Comparison of ENCODE assay signal across 18 mouse cellular contexts in the genomic region with DNA sequence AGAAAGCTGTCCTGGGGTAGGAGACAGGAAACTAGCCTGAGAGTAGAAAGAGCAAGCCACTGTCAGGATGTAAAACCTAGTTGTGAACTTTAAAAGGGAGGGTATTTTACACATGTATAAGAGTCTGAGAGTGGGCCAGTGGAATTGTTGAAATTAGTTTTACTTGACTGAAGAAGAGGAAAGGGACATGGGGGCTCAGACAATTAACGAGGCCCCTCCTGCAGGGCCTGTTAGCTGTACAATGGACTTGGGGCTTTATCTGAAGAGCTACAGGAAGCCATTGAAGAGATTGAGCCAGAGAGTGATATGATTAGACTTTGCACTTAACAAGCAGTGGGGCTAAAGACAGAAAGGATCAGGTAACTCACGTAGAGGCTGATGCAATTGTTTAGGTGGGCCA.
"Had no signal": no experiment of that assay in that cellular context is flagged by ENCODE, and none has a peak within 500 bp of the region (broad histone marks: within the 10 kb centered on the region; RNA-seq: fewer than 3 reads in every experiment).

No protein-coding gene starts in this region.

- H3K27me3 ChIP-seq: liver, embryonic 15.5 days; lung, embryonic 15.5 days; megakaryocyte, embryonic 14.5 days; midbrain, embryonic 12.5 days; midbrain, embryonic 15.5 days; neural tube, embryonic 12.5 days; stomach, embryonic 15.5 days had no signal

- H3K36me3 ChIP-seq: liver, embryonic 15.5 days; lung, embryonic 15.5 days; midbrain, embryonic 12.5 days; midbrain, embryonic 15.5 days; neural tube, embryonic 12.5 days; stomach, embryonic 15.5 days had no signal

- ATAC-seq: liver, postnatal 0 days; lung, postnatal 0 days; midbrain, embryonic 15.5 days had no signal

- H3K4me3 ChIP-seq: liver, embryonic 15.5 days; lung, embryonic 15.5 days; megakaryocyte, embryonic 14.5 days; midbrain, embryonic 12.5 days; midbrain, embryonic 15.5 days; neural tube, embryonic 12.5 days; stomach, embryonic 15.5 days had no signal

- H3K4me2 ChIP-seq: liver, embryonic 15.5 days; lung, embryonic 15.5 days; midbrain, embryonic 12.5 days; midbrain, embryonic 15.5 days; neural tube, embryonic 12.5 days; stomach, embryonic 15.5 days had no signal

- H3K4me1 ChIP-seq: liver, embryonic 15.5 days; lung, embryonic 15.5 days; megakaryocyte, embryonic 14.5 days; midbrain, embryonic 15.5 days; neural tube, embryonic 12.5 days; stomach, embryonic 15.5 days had no signal

- H3K9ac ChIP-seq: liver, embryonic 15.5 days; liver, postnatal 0 days; lung, embryonic 15.5 days; midbrain, embryonic 12.5 days; midbrain, embryonic 15.5 days; neural tube, embryonic 12.5 days; stomach, embryonic 15.5 days had no signal

- DNase-seq: liver, postnatal 0 days; lung, adult 2 months; lung, postnatal 14 days; lung, postnatal 36 days; right cerebral cortex, postnatal 14 days; thymus, adult 2 months; thymus, postnatal 25 days; thymus, postnatal 4 days had no signal

- H3K27ac ChIP-seq: liver, embryonic 15.5 days; lung, embryonic 15.5 days; macrophage; midbrain, embryonic 12.5 days; midbrain, embryonic 15.5 days; neural tube, embryonic 12.5 days; stomach, embryonic 15.5 days; stomach, postnatal 0 days had no signal

- H3K9me3 ChIP-seq: liver, embryonic 15.5 days; lung, embryonic 15.5 days; midbrain, embryonic 12.5 days; midbrain, embryonic 15.5 days; neural tube, embryonic 12.5 days; stomach, embryonic 15.5 days had no signal
